Mouse (Mus musculus) frontal cortex, adult (tissue): ENCODE results near the gene St8sia1.
A peak's percentile ranks its signal among the peaks of the same experiment; 100 is the strongest.

Source experiments
- ATAC-seq: cut with Nextera tagmentation; 2 replicates; pipeline ENCODE4 v1.9.2; 2017; ENCODE audit warnings: mild to moderate bottlenecking, moderate library complexity, mixed read lengths; ENCODE audit not compliant: low TSS enrichment

The St8sia1 gene

DNA sequence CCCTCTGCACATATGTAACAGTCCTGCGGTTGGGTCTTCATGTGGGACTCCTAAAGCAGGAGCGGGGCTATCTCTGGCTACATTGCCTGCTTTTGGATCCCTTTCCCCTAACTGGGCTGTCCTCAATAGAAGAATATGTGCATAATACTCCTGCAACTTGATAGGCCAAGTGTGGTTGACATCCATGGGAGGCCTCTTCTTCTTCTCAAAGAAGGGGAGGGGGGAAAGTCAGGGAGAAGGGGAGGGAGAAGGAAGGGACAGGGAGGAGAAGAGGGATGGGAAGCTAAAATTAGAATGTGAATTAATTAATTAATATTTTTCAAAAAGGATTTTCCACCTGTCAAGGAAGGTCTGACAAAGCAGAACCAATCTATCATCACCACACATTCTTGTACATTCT, 97.2 kb downstream of the St8sia1 start:
- no peak for ATAC-seq

- no peak for ATAC-seq
These were observed 99.1 kb downstream of the St8sia1 start for GRCm38 (mm10) chr6:142865199-142865598.

DNA sequence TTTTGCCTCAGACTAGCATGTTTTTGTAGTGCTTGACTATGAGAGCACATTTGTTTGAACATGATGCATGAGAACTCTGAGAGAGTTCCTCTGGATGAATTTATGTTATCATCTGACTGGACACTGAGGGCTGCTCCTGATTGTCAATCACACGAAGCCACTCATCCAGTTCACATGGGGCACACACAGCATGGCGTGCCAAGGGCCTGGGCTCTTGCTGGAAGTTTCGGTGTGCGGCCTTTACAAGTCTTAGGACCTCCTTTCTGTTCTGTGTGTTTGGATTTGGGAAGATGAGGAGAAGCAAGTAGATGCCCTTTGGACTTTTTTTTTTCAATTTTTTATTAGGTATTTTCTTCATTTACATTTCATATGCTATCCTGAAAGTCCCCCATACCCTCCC, 100.4 kb downstream of the St8sia1 start:
- ATAC-seq = no peak

DNA sequence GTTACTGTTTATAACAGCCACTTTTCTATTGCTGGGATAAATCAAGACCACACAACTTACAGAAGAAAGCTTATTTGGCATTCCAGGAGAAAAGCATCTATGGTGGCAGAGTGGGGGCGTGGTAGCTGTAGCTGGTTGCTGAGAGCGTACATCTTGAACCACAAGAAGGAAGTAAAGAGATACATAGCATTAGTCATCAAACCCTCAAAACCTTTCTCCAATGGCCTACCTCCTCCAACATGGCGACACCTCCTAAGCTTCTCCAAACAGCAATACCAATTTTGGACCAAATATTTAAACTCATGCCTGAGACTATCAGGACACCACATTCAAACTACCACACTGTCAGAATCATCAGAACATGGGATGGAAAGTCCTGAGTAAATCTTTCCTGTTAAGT, 102.0 kb downstream of the St8sia1 start:
- ATAC-seq = peak; percentile 48; the same call in 1 of the 2 replicates

DNA sequence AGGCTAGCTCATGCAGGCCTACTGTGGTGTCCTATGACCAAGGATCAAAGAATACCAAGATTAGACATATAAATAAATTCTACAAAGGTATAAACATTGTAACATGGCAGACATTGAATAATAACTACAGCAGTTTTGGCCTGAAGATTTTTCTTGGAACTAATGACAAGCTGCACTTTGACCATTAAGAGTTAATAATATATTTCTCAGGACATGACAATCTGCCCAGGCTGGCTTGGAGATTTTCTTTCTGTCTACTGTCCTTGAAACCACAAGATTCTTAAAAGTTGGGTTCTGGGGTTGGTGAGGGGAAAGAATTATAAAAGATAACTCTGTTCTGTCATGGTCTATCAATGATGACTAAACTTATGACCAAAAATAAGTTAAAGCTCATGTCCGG, 103.9 kb downstream of the St8sia1 start:
- no peak for ATAC-seq

DNA sequence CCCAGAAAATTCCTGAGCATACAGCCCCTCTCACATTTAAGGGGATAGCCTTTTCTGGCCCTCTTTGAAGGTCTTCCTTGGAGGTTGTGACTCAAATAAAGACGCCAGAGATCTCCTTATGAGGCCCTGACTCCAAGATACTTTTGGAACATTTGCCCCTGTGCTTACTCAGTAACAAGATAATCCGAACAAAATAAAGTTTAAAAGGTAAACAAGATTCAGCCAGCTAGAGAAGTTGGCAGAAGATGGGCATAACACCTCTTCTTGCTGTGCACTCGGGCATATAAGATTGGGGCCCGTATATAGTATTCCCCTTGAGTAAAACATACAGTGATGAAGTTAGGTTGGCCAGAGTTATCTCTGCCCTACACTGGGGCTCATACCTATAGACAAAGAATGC, 104.3 kb downstream of the St8sia1 start:
- no peak for ATAC-seq

DNA sequence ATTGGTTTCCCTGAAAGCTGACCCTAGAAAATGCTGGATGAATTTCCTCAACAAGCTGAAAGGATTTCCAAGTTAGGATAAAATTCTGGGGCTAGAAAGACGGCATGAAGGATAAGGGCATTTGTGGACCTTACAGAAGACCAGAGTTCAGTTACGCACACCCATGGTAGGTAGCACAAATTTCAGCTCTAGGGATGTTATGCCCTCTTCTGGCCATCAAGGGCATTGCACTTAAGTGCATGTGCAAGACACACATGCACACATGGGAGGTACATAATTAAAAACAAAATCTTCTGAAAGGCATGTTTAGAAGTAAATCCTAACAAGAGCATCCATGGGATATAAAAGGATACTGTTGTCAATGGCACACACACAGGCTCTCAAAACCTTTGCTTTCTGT, 105.3 kb downstream of the St8sia1 start:
- ATAC-seq = no peak

DNA sequence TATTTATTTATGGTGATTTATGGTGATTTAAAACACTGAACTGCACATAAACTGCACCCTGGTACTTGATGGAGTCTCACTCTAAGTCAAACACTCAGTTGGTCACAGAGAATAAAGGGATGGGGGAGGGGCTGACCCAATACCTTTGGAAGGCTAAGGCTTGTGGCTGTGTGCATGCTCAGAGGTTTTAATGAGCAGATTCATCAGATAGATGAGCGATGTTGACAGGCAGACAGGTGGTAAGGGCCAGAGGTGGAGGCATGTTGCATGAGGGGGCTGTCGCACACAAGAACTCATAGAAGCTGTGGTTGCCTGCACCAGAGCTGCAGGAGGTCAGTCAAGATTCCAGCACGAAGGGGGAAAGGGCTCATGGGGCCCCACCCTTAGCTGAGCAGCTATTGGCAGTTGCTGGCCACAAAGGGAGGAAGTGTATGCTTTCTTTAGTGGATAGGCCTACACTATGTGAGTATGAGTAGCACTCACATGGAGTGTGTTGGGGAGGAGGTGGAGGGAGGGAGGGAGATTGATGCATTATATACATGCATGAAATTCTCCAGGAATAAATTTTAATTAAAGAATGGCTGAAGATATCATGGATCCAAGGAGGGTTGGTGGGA, 107.9 kb downstream of the St8sia1 start:
- ATAC-seq = no peak

GRCm38 (mm10) chr6:142855761-142856160, 108.5 kb downstream of the St8sia1 start:
- ATAC-seq = no peak

DNA sequence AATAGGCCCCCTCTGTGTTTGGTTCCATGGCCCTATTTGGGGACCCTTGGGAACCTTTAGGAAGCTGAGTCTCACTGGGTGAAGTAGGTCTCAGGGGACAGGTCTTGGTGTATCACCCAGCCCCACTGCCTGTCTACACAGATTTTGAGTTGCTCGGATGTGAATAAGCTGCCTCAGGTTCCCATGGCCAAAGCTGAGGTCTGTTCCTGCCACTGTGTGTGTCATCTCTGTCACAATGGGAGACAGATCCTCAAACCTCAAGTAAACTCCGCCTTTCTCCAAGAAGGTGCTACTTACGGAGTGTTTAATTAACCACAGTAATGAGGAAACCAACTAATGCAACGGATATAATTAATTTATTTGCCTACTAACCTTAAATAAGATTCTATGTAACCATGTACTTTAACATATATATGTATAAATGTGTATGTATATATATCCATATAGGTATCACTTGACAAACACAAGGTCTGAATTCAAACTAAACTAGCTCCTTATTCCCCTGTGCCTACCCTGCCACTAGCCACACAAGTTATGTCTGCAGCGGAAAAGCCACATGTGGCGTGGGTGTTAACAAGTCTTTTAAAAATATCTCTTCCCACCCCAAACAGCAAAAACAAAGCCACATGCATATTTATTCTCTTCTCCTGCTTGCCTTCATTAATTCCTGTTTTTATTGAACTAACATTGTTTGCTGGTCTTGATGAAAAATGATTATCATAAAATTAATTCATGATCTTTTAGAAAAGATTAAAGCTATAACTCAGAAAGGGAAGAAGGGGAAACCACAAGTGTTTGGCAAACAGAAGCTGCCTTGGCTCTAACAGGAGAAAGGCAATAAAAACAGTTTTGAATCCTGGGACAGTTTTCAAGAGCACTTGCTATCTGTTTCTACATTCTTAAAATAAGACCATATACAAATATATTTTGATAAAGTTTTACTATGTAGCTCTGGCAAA, 111.6 kb downstream of the St8sia1 start:
- no peak for ATAC-seq

DNA sequence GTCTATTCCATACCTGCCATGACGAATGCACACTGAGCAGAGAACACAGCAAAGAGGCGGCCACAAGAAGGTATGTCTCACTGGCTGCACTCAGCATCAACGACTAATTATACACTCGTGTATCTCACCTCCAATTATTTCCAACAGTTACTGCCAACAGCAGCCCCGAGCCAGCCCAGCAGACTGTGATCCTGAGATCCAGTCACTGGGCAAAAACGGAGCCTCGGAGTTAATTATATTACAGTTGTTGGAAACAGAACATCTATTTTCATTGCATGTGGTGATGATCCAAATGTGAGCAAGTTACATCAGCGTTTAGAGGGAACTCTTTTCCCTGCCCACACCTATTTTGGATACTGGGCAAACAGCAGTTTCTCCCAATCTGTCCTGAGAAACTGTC, 113.8 kb downstream of the St8sia1 start:
- ATAC-seq = peak; percentile 92

- ATAC-seq = no peak
These were observed 114.9 kb downstream of the St8sia1 start for GRCm38 (mm10) chr6:142849326-142849725.

DNA sequence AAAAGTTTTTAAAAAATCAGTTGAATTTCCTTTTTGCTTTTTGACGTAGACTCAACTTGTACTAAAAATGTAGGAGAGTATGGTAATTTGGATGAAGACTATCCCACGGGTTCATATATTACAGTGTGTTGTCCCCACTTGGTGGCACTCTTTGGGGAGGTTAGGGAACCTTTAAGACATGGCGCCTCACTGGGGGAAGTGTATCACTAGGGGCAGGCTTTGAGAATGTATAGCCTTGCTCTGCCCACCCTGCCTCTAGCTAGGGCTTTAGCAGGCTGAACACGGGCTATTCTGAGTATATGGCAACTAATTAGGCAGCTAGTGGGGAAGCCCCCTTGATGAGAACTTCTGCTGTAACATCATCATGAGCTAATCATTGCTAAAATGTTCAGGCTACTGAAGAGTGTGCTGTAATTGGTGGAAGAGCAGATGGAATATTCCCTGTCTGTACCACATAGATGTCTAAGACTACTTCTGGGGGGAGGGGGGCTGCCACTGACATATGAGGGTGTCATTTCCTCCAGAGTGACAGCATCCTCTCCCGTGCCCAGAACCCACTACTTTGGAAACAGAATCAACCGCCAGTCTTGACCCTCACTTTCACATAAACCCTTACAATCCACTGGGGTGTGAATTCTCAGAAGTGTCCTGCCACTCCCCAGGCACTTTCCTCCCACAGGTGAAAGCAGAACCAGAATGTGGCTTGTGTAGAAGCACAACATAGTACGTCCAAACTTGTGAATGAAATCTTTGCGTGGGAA, 116.2 kb downstream of the St8sia1 start:
- ATAC-seq = peak; percentile 28; the same call in 1 of the 2 replicates

DNA sequence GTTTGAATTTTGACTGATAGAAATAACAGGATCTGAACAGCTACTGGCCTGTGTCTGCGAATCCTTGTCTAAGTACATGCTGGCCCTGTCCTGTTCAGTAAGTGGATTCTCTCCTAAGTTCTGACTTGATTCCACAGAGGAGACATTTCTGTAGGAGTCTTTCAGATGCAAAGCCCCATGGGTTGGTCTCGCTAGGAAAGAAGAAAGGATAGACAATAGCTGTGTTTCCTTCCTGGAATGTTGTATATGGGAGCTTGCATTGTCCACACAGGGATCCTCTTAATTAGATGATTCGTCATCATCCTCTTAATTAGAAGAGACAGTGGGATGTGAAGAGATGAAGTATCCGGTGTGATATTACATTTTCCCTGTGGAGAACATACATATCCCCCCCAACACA, 117.4 kb downstream of the St8sia1 start:
- ATAC-seq = no peak

DNA sequence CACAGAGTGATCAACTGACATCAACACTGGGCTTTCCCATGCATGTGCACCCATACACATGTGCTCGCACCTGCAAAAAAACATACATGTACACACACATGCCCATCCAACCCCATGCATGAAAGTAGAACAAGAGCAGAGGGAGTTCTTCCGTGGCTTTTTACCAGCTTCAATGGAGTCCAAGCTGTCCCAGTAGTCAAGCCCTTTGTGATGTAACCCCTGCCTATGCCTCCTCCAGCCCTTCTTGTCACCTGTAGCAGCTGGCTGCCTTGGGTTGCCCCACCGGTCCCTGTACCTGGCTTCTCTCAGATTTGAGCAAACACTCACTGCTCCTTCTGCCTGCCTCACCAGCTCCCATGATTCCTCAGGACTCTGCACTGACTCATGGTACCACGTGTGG, 119.2 kb downstream of the St8sia1 start:
- ATAC-seq = no peak

DNA sequence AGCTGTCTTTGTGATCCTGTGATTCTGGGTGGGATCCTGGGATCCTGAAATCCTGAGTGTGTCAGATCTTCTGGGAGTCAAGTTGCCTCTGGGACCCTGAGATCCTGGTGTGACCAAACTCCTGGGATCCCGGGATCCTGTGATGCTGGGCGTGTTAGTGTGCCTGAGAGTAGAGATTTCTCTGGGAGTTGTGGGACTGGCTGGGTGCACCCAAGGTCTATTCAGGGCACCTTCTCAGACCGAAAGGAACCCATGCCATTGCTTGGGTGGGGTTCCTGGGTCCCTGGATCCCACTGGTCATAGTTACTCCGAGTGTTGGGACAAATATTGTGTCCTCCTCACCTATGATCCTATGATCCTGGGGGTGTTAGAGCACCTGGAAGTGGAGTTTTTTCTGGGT, 120.2 kb downstream of the St8sia1 start:
- ATAC-seq = no peak

DNA sequence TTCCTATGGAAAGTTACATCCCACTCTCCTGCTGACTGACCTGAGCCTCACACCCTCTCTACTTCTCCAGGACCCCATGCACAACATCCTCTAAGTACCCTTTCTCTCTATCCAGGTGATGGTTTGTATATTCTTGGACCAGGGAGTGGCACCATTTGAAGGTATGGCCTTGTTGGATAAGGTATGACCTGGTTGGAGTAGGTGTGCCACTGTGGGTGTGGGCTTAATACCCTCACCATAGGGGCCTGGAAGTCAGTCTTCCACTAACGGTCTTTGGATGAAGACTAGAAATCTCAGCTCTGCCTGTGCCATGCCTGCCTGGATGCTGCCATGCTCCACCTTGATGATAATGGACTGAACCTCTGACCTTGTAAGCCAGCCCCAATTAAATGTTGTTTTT, 125.8 kb downstream of the St8sia1 start:
- ATAC-seq = no peak

- no peak for ATAC-seq
These were observed 126.9 kb downstream of the St8sia1 start for GRCm38 (mm10) chr6:142837326-142837725.

- ATAC-seq = no peak
These were observed 128.5 kb downstream of the St8sia1 start for GRCm38 (mm10) chr6:142835726-142836125.

DNA sequence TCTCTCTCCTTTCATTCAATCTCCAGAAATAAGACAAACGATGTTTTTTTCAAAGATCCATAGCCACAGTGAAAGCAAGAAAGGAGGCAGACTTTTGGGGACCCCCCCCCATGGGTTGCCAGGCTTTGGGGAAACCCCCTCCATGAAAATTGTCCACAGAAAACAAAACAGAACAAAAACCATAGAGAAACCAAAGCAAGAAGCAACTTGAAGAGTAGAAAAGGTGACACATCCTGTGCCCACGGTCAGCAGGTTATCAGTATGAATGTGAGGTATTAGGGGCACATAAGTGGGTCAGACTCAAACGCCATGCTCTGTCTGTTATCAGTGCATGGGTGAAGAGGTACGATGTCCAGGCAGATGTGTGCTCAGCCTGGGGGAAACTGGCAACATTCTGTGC, 129.3 kb downstream of the St8sia1 start:
- ATAC-seq = no peak

- no peak for ATAC-seq
These were observed 132.5 kb downstream of the St8sia1 start for GRCm38 (mm10) chr6:142831706-142832105.

- ATAC-seq = no peak
These were observed 133.0 kb downstream of the St8sia1 start for GRCm38 (mm10) chr6:142831243-142831642.
